Mouse (Mus musculus) thymus, adult 2 months (tissue): ENCODE measurements around the gene Gm42906.

Source experiments
- CTCF ChIP-seq: fragments of 200-500 bp; IDR thresholded peaks from 2 replicates; pipeline ENCODE4 v1.5.1; 2012; ENCODE audit warnings: mild to moderate bottlenecking, control low read depth, low read length, moderate library complexity, borderline replicate concordance; ENCODE audit not compliant: control insufficient read depth, poor library complexity, insufficient read depth; ENCODE audit errors: extremely low read depth
- POLR2A ChIP-seq: fragments of 200-500 bp; IDR thresholded peaks from 2 replicates; pipeline ENCODE4 v1.6.1; 2012; ENCODE audit warnings: mild to moderate bottlenecking, low read length, control low read depth, moderate library complexity; ENCODE audit not compliant: control insufficient read depth, poor library complexity, insufficient read depth; ENCODE audit errors: extremely low read depth

DNA sequence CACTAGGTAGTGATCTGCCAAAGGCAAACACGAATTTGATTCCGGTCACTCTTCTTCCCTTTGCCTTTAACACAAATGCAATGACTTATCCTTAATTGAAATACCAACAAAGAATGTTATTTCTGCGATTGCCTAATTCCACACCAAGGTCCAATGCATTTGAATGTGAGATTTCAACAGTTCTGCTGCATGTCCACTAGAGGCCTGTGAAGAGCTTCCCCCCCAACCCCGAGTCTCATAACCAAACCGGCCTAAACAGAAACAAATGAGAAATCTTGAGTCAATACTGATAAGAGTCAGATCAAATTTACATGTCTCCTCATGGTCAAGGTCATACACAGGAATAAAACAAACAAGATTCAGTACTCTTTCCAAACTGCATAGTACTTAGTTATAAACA is 285.7 kb downstream of the Gm42906 start:
- no peak for TF ChIP-seq POLR2A
- no peak for TF ChIP-seq CTCF
